Mouse (Mus musculus) adrenal gland, postnatal 25 days (tissue): ENCODE measurements at regions not wholly inside any gene's neighbourhood (a gene's known extent, or its start where the extent isn't known, plus 50 kb on each side); places are given as distances from the start of the nearest gene placed in this dataset.

Experiments
- DNase-seq: peaks from one replicate; pipeline ENCODE4 v3.0.0; 2021; ENCODE audit warnings: mixed read lengths

GRCm38 (mm10) chr7:115076781-115077180, 333.3 kb downstream of the Insc start:
- no peak for DNase-seq

GRCm38 (mm10) chr7:115084711-115085380, 341.4 kb downstream of the Insc start:
- no peak for DNase-seq

- DNase-seq = no peak
Observed at GRCm38 (mm10) chr7:115086542-115087448, 343.3 kb downstream of the Insc start.

- no peak for DNase-seq
Observed at GRCm38 (mm10) chr7:115092481-115093050, 349.1 kb downstream of the Insc start.

- DNase-seq = no peak
Observed at GRCm38 (mm10) chr7:115106041-115106440, 362.5 kb downstream of the Insc start.

GRCm38 (mm10) chr7:115112282-115112681, 368.8 kb downstream of the Insc start:
- no peak for DNase-seq

GRCm38 (mm10) chr7:115123283-115123682, 379.8 kb downstream of the Insc start:
- peak; percentile 5 for DNase-seq

- no peak for DNase-seq
Observed at GRCm38 (mm10) chr7:115129001-115129400, 385.5 kb downstream of the Insc start.

- DNase-seq = no peak
Observed at GRCm38 (mm10) chr7:115131259-115131969, 387.9 kb downstream of the Insc start.

GRCm38 (mm10) chr7:115131970-115132551, 388.6 kb downstream of the Insc start:
- DNase-seq = no peak

- DNase-seq = no peak
Observed at GRCm38 (mm10) chr7:115132595-115132994, 389.1 kb downstream of the Insc start.

- no peak for DNase-seq
Observed at GRCm38 (mm10) chr7:115134926-115135575, 391.6 kb downstream of the Insc start.

GRCm38 (mm10) chr7:115140286-115140685, 396.8 kb downstream of the Insc start:
- no peak for DNase-seq

GRCm38 (mm10) chr7:115142163-115142562, 398.7 kb downstream of the Insc start:
- DNase-seq = no peak

GRCm38 (mm10) chr7:115144947-115145346, 401.5 kb downstream of the Insc start:
- DNase-seq = no peak

GRCm38 (mm10) chr7:115147352-115147977, 404.0 kb downstream of the Insc start:
- no peak for DNase-seq

- no peak for DNase-seq
Observed at GRCm38 (mm10) chr7:115153291-115153690, 409.8 kb downstream of the Insc start.

GRCm38 (mm10) chr7:115153764-115154509, 410.4 kb downstream of the Insc start:
- DNase-seq = no peak

- no peak for DNase-seq
Observed at GRCm38 (mm10) chr7:115170023-115170422, 426.5 kb downstream of the Insc start.

- DNase-seq = no peak
Observed at GRCm38 (mm10) chr7:115170439-115170838, 426.9 kb downstream of the Insc start.
